Mouse (Mus musculus) lung, adult 2 months (tissue): Measurements from ENCODE around the gene Tmem132b.

Source experiments
- CTCF ChIP-seq: fragments of 200-500 bp; IDR thresholded peaks from 2 replicates; pipeline ENCODE4 v1.5.1; 2011; ENCODE audit warnings: mild to moderate bottlenecking, low read length, control low read depth; ENCODE audit not compliant: insufficient read depth
- POLR2A ChIP-seq: fragments of 200-500 bp; IDR thresholded peaks from 2 replicates; pipeline ENCODE4 v1.6.1; 2011; ENCODE audit warnings: low read depth, mild to moderate bottlenecking, control low read depth, low read length, borderline replicate concordance; ENCODE audit errors: extremely low read depth

DNA sequence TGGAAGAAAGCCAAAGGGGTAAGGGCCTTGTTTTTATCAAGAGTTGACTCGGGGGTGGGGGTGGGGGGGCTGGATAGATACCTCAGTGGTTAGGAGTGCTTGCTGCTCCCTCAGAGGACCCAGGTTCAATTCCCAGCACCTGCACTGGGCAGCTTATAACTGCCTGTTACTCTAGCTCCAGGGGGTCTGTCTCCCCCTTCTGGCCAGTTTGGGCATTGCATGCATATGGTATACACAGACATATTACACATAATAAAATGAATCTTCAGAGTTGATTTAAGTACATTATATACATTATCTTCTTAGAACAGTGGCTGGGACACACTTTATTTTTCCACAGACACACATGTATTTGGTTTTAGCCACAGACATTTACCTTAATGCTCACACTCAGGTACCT is 202.2 kb downstream of the Tmem132b start:
- no peak for TF ChIP-seq CTCF
- no peak for TF ChIP-seq POLR2A
